Mouse (Mus musculus): ENCODE data around the gene Mras.

Gene Mras

DNA sequence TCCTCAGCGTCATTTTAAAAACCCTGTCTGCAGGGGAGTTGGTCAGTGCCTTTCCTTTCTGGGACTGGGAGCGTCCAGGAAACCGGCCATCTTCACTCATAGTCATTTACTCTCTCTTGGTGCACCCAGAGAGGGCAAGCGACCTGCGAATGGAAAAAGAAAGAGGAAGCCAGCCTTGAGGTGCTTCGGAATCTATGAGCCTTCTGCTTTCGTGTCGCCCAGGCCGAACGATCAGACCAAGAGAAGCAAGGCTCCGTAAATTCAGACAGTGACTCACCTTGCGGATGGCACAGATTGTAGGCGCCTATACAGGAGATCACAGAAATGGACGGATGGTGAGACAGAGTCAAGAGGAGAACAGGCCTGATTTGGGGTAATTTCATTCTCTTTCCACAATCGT lies 78.2 kb downstream of the Mras start:
- no peak for DNase-seq (ENCODE audit: low spot score in 2 of 2)

DNA sequence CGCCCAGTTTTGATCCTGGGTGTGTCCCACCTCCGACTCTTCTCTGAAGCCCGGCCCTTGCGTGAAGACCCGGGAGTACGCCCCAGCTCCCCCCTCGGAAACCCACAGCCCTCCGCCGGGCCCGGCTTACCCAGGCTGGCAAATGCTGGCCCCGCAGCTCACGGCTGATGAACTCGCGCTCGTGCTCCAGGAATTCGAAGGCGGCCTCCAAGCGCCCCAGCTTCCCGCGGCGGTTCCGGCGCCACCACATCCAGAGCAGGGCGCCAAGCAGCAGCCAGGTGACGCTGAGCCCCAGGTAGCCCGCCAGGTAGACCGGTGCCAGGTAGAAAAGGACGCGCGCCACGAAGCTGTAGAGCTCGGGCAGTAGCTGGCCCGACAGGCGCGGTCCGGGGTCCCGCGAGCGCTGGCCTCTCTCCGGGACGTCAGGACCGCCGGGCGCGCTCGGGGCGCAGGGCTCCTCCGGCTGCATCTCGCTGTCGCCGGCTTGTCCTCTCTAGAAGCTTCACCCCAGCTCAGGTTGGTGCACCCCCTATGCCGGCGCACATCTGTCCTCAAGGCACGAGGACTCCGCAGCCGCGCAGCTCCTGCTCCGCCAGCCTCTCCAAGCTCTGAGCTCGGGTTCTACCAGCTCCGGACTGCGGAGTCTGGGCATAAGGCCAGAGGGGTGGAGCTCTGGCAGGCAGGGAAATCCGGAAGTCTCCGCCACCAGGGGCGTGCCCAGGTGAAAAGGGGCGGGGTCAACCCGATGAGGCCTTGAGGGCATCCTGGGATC lies 79.1 kb downstream of the Mras start, which contains the start of gene Esyt3:
Gene Esyt3, minus strand, starts transcription at position 637 of the 772 bp plus-strand sequence.
- peak; percentile 60 to 74 for DNase-seq (ENCODE audit: low spot score in 2 of 2)

DNA sequence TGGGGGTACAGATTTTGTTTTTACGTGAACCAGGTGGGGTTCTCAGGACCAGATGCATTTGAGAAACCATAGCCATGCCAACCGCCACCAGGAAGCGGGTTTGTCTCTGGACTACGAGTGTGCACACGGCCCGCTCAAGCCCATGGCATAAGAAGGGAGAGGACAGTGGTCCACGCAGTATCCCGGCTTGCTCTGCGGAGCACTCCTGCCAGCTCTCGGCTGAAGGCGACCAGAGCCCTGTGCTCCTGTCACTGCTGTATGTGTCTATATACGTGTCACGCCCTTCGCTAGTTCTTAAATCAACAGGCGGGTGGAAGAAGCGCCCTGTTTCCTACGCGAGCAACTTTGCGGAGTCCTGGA lies 79.6 kb downstream of the Mras start:
- no peak for DNase-seq (ENCODE audit: low spot score in 2 of 2)

DNA sequence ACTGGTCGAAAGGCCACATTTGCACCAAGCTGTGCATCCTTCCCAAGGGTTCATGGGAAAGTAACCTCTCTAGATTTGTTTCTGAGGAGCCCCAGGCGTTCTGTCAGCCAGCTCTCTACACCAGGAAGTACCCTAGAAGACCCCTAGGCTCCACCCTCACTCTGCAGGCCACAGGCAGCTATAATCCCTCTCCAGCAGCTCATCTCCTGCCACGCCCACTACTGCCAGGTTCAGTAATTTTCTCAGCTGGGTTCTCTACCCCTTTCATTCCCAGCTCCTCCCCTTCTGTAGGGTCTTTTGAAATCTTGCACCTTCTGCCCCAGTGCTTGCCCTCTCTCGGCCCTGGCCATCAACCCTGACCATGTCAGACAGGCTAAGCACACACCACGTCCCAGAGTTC lies 81.2 kb downstream of the Mras start:
- no peak for DNase-seq (ENCODE audit: low spot score in 2 of 2)

DNA sequence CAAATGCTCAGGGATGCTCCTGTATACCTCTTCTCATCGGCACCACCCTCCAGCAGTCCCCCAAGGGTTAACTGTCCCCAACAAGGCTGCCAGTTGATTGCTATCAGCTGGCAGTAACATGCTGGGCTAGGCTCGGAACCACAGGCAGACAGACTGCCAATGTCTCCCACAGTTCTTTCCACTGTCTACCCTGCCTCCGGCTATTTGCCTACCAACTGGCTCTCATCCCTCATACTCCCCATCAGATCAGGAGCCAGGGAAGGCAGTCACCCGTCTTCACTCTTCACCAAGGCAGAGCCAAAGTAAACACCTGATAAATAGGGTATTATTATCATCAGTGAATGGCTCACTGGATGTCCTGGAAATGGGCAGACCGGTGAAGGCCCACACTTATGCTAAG lies 82.4 kb downstream of the Mras start:
- no peak for DNase-seq (ENCODE audit: low spot score in 2 of 2)

DNA sequence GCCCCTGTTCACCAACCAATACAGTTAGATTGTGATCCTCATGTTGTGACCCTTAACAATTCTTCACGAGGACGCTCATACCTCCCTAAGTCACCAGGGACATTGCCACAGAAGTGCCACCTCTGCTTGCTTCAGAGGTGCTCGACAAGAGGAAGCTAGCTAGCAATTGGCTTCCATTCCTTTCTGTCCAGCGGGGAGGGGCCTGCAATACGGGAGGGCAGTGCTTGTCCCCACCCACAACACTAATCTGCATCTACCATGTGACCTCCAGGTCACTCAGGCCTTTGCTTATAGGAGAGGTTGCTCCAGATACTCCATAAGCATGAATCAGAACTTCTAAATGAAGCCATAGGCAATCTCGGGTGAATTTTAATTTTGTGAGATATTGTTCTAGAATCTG lies 83.8 kb downstream of the Mras start:
- DNase-seq (ENCODE audit: low spot score in 2 of 2), result no peak

DNA sequence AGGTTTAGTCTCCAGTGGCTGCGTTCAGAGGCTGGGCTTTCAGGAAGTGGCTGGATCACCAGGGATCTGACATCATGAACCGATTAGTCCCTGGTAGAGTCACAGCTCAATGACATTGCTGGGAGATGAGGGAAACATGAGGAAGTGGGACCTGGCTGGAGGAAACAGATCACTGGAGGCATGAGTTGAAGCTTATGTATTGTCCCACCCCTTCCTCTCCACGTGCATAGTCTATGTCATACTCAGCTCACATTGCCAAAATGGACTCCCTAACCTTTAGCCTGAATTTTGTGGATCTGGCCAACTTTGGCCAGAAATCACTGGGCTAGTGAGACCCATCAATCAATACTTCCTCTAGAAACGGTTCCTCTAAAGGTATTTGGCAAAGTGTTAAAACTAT lies 84.2 kb downstream of the Mras start:
- DNase-seq (ENCODE audit: low spot score in 2 of 2), result no peak

DNA sequence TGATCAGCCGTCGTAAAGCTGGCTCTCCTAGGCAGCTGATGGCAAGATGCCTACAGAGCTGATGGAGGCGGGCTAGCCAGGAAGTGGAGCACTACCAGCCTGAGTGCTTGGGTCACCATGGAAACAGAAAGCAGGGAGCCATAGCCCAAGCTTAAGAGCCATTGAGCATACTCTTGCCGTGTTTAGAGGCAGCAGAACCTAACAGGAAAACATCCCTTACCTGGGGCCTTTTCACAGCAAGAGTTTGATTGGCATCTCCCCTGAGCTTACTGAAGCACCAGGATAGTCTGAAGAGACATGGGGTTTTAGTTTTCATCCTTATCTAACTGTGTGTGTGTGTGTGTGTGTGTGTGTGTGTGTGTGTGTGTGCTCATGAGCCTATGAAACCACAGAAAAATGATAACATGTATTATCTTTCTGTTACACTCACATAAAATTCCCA lies 91.8 kb downstream of the Mras start:
- no peak for DNase-seq (ENCODE audit: low spot score in 2 of 2)

DNA sequence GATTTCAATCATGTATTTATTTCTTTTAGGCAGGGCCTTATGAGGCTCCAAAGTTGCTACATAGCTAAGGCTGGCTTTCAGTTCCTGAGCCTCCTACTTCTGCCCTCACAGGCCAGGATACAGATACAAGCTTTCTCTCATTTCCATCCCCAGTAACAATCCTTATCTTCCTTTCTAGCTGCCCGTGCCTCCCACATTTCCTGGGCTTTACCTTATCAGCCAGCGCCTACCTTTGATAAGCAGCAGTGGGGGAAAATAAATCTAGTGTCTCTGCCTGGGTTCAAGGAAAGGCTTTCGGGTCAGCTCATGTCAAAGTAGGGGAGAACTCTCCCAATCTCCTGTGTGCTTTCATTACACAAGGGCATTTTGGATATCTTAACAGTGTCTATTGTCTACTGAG lies 95.6 kb downstream of the Mras start:
- no peak for DNase-seq (ENCODE audit: low spot score in 2 of 2)

DNA sequence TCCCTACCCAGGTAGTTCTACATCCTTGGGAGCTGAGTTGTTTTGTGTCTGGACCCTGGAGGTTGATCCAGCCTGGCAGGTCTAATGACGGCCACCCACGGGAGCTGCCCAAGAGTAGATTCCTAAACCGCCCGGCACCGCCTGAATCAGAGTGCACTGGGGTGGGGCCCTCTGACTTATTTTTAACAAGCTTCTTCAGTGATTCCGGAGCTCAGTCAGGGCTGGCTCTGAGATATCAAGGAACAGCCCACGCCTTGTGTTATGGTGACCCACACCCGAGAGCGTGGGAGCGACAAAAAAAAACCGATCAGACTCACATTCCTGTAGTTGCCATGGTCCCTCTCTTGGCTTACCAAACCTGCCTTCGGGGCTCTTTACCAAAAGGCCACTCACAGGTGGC lies 97.1 kb downstream of the Mras start:
- DNase-seq (ENCODE audit: low spot score in 2 of 2), result peak in 1 of 2 experiments; percentile 8

DNA sequence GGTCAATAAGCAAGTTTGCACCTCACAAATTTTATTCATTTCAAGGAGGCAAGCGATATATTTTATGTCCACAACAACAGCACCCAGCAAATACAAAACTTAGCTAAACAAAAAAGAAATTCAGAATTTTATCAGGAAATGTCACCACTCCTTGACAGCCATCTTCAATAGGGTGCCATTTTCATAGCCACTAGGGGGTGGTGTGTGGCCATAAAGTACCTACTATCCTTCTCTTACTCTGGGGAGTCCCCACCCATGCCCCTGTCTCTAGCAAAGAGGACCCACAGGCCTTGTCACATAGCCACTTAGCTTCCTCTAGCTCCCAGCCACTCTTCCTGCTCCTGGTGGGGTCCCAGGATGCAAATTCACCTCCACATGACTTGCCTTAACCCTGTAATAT lies 98.0 kb downstream of the Mras start:
- DNase-seq (ENCODE audit: low spot score in 2 of 2), result no peak

DNA sequence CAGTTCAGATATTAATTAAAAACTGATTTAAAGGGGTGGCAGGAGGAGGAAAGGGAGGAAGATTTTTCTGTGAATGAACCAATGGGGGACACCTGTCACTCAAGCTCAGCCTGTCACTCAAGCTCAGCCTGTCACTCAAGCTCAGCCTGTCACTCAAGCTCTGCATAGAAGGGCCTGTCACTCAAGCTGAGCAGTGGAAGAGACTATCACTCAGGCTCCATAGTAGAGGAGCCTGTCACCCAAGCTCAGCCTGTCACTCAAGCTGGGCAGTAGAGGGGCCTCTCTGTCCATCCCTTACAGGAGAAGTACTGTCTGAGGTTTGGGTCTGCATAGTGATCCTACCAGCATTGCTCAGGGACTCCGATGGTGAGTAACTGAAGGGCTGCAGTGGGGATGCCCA lies 98.9 kb downstream of the Mras start:
- DNase-seq (ENCODE audit: low spot score in 2 of 2), result no peak

DNA sequence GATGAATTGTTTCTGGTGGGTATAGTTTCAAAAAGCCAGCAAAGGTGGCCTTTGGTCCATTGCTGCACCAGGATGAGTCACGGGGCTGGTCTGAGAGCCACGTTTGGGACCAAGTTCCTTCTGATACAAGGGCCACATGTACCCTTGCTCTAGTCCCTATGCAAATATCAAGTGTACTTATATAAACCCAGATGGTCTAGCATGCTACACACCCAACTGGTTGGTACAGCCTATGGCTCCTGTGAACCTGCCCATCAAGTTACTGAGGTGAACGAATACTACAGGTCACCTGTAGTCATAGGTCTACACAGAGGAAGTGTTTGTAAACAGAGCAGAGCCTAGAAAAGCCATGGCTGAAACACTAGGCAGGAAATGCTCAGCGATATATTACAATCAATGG lies 100.6 kb downstream of the Mras start:
- DNase-seq (ENCODE audit: low spot score in 2 of 2), result peak in 1 of 2 experiments; percentile 14
